Mouse (Mus musculus): ENCODE results near the gene Ireb2. TPM values are rescaled to one million over a fixed set of nuclear protein-coding genes. Genes with fewer than 3 reads are reported as not detected.
A peak's percentile ranks its signal among the peaks of the same experiment; 100 is the strongest.
"Not testable (repeated sequence)": the region's sequence is repeated elsewhere in the genome, so short reads cannot be mapped to it uniquely, and the experiment has no call there.

Gene Ireb2
- polyA plus RNA-seq (2016; fragmentation: Nextera tagmentation; extraction: Ambion mirVana): 46.0 and 48.7 TPM in 2 replicates

DNA sequence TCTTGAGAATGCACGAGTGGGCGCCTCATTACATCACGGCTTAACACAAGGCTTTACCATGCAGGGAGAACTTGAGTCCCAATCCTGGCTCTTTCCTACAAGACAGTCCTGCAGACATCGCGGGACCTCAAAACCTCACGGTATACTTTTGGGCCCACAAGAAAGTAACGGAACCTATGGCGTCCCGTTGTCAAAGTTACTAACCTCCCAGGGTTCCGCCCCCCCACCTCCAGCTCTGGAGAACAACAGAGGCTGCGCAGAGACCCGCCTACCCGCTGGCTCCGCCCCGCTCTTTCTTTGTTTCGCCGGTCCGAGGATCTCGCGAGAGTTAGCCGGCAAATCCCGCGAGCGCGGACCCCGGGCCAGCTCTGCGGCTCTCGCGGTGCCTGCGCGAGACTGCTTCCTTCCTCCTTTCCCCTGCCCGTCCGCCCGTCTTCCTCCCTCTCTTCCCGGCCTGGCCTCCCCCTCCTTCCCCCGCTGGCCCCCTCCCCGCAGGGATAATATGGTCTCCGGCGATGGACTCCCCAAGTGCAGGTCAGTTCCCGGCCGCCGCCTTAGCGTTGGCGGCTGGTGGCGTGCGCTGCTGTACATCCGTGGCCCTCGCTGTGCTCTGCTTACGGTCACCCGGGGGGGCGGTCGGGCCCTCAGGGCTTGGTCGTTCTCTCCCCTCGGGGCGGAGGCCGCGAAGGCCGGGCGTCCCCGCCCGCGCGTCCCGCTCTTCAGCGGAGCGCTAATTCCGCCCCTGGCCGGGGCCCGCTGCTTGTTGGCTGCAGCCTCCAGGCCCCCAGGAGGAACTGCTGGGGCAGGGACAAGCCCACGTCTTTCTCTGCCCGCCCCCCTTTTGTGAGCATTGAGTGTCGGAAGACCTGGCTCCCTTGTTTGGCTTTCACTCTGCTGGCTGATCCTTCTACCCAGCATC lies at the start of gene Ireb2:
Gene Ireb2, plus strand, starts transcription at position 427 of the 919 bp plus-strand sequence.
- peak; percentile 99 for DNase-seq (ENCODE audit: low spot score)

DNA sequence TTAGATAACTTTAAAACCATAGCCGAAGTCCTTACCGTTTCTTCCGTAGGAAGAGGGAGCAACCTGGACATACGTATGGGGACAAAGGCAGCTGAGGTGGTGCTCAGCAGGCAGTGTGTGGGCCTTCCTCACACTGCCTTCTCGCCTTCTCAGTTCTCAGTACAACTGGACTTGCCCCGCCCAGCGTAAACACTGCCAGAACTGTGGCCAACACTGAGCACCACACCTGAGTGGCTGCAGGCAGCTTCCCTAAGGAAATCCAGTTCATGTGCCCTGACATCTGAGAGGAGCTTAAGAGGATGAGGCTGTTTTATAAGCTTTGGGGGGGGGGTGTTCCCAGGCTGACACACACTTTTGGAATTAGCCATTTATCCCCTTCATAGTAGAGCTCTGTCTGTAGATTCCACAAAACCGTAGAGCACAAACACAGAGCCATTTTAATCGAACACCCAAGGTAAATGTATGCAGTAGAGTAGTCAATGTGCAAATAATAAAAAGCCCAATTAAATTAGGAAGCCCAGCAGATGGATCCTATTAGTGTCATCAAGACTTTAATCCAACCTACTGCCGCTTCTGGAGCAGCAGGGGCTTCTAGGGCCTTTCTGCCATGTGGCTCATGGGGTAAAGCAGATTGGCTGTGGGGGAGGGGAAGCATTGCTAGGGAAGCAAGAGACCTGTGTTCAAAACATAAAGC lies 46.9 kb upstream of the Ireb2 start:
- H3K27ac ChIP-seq (replicated peaks): peak overlapping the region; percentile 79
- no peaks in the 10 kb centered on the region for H3K27me3 ChIP-seq (replicated peaks; ENCODE audit: low read depth, poor library complexity, severe bottlenecking)
- no peaks in the 10 kb centered on the region for H3K36me3 ChIP-seq (replicated peaks)
- H3K4me1 ChIP-seq: peaks cover 54% of the 10 kb centered on the region
- H3K4me3 ChIP-seq: no peak overlapping the region
- 48% methylated on average over 10 of the region's 10 CpGs for WGBS
- DNase-seq (ENCODE audit: low spot score): peak; percentile 78
- no peaks in the 10 kb centered on the region for H3K9me3 ChIP-seq

More for the DNA sequence above, at the start of gene Ireb2:
- peak within 1 kb of the TSS; percentile 97 for H3K27ac ChIP-seq (replicated peaks)
- no peaks in the 10 kb centered on the region for H3K27me3 ChIP-seq (replicated peaks; ENCODE audit: low read depth, poor library complexity, severe bottlenecking)
- under 1% methylated on average over 72 of the region's 72 CpGs for WGBS
- H3K4me3 ChIP-seq: peak within 1 kb of the TSS; percentile 96
- no peaks in the 10 kb centered on the region for H3K9me3 ChIP-seq
- peaks cover 38% of the 10 kb centered on the region for H3K36me3 ChIP-seq (replicated peaks)
- H3K4me1 ChIP-seq: peaks cover 21% of the 10 kb centered on the region

DNA sequence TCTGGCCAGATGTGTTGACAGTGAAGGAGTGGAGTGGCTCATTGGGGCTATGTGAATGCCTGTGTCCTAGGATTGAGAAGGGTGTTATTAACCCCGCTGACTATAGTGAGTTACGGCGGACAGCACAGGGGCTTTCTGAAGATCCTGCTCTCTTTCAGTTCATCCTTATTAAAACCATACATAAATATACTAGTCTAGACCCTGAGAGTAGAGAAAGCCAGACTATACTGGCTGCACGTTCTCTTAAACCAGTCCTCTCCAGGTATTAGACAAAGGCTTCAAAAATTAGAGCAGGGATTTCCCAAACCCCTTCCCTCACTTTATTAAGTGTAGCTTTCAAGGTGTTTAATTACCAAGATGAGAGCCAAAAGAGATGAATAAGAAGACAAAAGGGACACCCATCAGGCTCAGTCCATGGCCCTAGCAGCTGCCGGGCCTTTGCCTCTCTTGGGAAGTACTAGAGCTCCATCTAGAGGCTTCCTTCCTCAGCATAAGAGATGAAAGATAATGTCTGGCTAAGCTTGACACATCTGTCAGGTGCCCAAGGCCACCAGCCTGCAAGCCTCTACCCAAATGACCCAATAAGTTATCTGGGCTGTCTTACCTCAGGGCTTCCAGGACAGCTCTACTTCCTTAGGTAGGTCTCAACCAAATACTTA lies 42.0 kb upstream of the Ireb2 start:
- peaks cover 40% of the 10 kb centered on the region for H3K4me1 ChIP-seq
- H3K4me3 ChIP-seq: no peak overlapping the region
- H3K9me3 ChIP-seq: no peaks in the 10 kb centered on the region
- DNase-seq (ENCODE audit: low spot score): peak; percentile 71
- 49% methylated on average over 5 of the region's 5 CpGs for WGBS
- no peaks in the 10 kb centered on the region for H3K36me3 ChIP-seq (replicated peaks)
- no peaks in the 10 kb centered on the region for H3K27me3 ChIP-seq (replicated peaks; ENCODE audit: low read depth, poor library complexity, severe bottlenecking)
- peak overlapping the region; percentile 68 for H3K27ac ChIP-seq (replicated peaks)

DNA sequence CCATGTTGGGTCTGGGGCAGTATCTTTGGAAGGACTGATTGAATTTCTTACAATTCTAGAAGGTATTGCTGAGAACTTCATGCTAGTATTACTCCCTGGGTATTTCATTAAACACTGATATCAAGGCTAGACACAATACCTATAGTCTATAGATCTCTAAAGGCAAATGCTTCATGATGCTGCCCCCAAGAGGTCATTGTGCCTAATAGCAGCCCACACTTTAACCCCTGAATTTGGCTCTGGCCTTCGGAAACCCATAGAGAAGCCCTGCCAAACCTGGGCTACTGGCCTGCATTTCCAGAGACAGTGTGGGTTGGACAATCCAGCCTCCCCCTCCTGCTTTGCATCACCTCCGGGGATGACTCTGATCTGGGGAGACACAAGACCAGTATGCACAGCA lies 33.8 kb upstream of the Ireb2 start:
- Histone ChIP-seq H3K9me3 (no peaks in the 10 kb centered on the region), H3K4me3 (no peak overlapping the region), H3K36me3 (replicated peaks) (no peaks in the 10 kb centered on the region), H3K4me1 (peaks cover 4% of the 10 kb centered on the region), H3K27ac (replicated peaks) (no peak overlapping the region), H3K27me3 (replicated peaks; ENCODE audit: low read depth, poor library complexity, severe bottlenecking) (no peaks in the 10 kb centered on the region)
- WGBS: 32% methylated on average over 2 of the region's 2 CpGs
- no peak for DNase-seq (ENCODE audit: low spot score)

DNA sequence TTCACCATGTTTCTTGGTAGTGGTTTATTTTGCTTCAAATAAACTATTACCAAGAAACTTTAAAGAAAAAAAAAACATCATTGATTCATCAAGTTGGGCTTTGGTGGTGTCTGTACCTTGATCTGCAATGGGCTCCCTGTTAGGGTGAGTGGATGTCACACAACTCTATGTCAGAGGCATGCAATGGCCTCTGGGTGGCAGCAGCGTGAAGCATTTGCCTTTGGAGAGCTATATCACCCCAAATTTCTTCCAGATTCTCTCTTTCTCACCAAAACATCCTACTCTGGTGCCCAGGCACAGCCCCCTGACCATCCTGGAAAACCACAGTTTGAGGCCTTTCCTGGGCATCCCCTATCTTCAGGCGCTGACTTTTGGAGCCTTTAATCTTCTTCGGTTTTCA lies 33.0 kb upstream of the Ireb2 start:
- no peaks in the 10 kb centered on the region for H3K9me3 ChIP-seq
- H3K27ac ChIP-seq (replicated peaks): no peak overlapping the region
- no peaks in the 10 kb centered on the region for H3K27me3 ChIP-seq (replicated peaks; ENCODE audit: low read depth, poor library complexity, severe bottlenecking)
- WGBS: 43% methylated on average over 3 of the region's 3 CpGs
- H3K36me3 ChIP-seq (replicated peaks): no peaks in the 10 kb centered on the region
- DNase-seq (ENCODE audit: low spot score): peak; percentile 63
- H3K4me1 ChIP-seq: peaks cover 4% of the 10 kb centered on the region
- H3K4me3 ChIP-seq: no peak overlapping the region

DNA sequence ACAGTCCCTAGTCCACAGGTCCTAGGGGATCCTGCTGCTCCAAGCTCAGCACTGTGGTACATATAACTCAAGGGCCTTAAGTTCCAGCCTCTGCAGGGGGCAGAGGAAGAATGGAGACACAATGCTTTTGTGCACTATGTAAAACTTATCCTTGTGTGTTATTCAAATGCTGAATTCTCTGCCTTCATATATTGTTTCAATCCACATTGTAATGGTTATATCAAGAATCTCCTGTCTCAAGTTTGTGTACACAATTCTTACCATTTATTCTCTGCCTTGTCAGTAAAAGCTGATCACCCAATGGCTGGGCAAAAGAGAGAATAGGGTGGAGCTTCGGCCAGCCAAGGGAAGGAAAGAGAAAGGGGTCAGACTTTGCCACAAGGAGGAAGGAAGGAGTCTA lies 29.8 kb upstream of the Ireb2 start:
- Histone ChIP-seq H3K4me3 (no peak overlapping the region), H3K36me3 (replicated peaks) (no peaks in the 10 kb centered on the region), H3K27me3 (replicated peaks; ENCODE audit: low read depth, poor library complexity, severe bottlenecking) (no peaks in the 10 kb centered on the region), H3K27ac (replicated peaks) (no peak overlapping the region), H3K9me3 (no peaks in the 10 kb centered on the region), H3K4me1 (no peaks in the 10 kb centered on the region)
- DNase-seq (ENCODE audit: low spot score): no peak
- WGBS: 67% methylated on average over 1 of the region's 1 CpGs

DNA sequence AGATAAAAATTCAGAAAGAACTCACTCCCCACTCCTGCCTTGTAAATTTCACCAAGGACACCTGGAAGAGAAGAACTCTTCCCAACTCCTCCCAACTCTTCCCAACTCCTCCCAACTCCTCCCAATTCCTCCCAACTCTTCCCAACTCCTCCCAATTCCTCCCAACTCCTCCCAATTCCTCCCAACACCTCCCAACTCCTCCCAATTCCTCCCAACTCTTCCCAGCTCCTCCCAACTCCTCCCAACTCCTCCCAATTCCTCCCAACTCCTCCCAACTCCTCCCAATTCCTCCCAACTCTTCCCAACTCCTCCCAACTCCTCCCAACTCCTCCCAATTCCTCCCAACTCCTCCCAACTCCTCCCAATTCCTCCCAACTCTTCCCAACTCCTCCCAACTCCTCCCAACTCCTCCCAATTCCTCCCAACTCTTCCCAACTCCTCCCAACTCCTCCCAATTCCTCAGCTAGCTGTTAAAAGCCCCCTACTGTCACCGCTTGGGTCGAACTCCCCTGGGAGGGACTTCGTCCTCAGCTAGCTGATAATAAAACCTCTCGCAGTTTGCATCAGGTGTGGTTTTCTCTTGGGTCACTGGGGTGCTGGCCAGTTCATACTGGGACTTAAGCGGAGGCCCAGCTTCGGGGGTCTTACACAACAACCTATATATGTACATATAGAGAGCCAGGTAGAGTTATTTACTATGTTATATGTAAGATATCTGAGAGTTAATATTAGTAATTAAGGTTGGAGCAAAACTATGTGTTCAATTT lies 27.5 kb upstream of the Ireb2 start:
- H3K36me3 ChIP-seq (replicated peaks); H3K27me3 ChIP-seq (replicated peaks; ENCODE audit: low read depth, poor library complexity, severe bottlenecking); DNase-seq (ENCODE audit: low spot score); H3K27ac ChIP-seq (replicated peaks); H3K9me3 ChIP-seq; H3K4me3 ChIP-seq; H3K4me1 ChIP-seq: not testable (repeated sequence)
- WGBS: 85% methylated on average over 6 of the region's 6 CpGs

DNA sequence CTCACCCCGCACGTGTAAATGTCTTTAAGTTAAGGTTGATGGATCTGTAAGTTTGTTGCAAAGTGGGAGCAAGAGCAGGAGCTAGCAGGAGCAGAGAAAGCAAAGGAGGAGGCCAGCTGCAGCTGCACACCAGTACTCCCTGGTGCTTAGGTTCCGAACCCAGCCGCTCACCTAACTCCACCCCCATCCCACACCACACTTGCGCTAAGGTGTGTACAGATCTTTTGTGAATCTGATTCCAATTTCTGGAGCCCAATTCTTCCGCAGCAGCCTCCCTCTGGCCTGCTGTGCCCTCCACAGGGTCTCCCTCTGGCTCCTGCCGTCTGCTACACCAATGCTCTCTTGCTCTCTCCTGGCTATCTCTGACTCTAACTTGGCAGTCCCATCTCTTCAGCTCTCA lies 25.8 kb upstream of the Ireb2 start:
- no peaks in the 10 kb centered on the region for H3K9me3 ChIP-seq
- no peaks in the 10 kb centered on the region for H3K27me3 ChIP-seq (replicated peaks; ENCODE audit: low read depth, poor library complexity, severe bottlenecking)
- no peaks in the 10 kb centered on the region for H3K36me3 ChIP-seq (replicated peaks)
- H3K27ac ChIP-seq (replicated peaks): no peak overlapping the region
- H3K4me3 ChIP-seq: no peak overlapping the region
- no peaks in the 10 kb centered on the region for H3K4me1 ChIP-seq
- no peak for DNase-seq (ENCODE audit: low spot score)
- 63% methylated on average over 7 of the region's 7 CpGs for WGBS

DNA sequence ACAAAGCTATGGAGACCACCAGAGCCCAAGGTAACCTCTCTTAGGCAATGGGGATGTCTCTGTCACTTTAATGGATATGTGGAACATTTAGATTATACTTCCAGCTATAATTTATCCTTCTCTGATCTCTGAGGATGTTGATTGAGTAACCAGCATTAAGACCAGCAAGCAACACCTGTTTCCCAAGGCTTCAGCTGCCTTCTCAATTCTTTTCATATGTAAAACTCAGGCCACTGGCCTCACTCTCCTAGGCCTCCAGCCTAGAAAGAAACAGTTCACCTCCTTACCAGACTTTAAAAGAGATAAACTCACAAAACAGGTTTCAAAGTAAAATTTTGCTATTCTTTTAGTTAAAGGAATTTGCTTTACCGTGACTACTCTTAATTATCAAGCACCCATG lies 23.4 kb upstream of the Ireb2 start:
- 95% methylated on average over 1 of the region's 1 CpGs for WGBS
- no peaks in the 10 kb centered on the region for H3K27me3 ChIP-seq (replicated peaks; ENCODE audit: low read depth, poor library complexity, severe bottlenecking)
- H3K4me3 ChIP-seq: no peak overlapping the region
- H3K27ac ChIP-seq (replicated peaks): no peak overlapping the region
- no peaks in the 10 kb centered on the region for H3K9me3 ChIP-seq
- H3K36me3 ChIP-seq (replicated peaks): no peaks in the 10 kb centered on the region
- no peak for DNase-seq (ENCODE audit: low spot score)
- H3K4me1 ChIP-seq: 0 out of 2 replicates have a peak, but pooled peaks cover 2% of the 10 kb centered on the region

DNA sequence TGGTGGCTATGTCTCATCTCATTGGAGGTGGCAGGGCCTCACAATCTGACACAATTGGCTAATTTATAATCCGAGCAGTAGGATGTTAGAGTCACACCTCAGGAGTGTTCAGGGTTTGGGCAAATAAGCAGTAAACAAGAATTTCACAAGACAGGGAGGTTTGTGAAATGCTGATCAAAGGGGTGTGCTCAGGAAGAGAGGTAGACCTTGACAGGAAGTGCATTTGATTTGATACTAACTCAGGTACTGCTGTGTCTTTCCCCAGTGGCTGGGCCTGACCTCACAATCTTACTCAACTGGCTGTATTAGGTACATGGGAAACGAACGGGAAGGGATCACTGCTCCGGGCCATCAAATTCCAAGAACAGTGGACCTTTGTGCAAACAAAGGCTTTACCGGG lies 21.3 kb upstream of the Ireb2 start:
- H3K4me3 ChIP-seq: no peak overlapping the region
- H3K36me3 ChIP-seq (replicated peaks): no peaks in the 10 kb centered on the region
- 0 out of 2 replicates have a peak, but pooled peaks cover 2% of the 10 kb centered on the region for H3K4me1 ChIP-seq
- WGBS: 64% methylated on average over 5 of the region's 5 CpGs
- H3K27me3 ChIP-seq (replicated peaks; ENCODE audit: low read depth, poor library complexity, severe bottlenecking): no peaks in the 10 kb centered on the region
- no peaks in the 10 kb centered on the region for H3K9me3 ChIP-seq
- H3K27ac ChIP-seq (replicated peaks): no peak overlapping the region
- no peak for DNase-seq (ENCODE audit: low spot score)

DNA sequence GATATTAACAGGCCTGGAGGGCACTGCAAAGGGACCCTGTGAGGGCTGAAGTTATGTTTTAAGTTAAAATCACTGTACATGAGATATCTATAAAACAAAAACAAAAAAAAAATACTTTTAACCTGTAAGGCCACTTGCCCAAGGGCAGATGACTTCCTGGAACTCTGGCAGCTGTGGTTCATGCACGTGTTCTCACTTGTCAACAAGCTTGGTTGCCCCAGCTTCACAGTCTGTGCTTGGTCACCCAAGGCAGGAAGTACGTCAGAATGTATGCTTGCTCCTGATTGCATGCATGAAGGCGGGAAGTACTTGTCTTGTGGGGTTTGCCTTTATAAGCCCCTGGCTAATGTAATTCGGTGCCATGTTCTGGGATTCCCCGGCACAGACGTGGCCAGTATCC lies 19.7 kb upstream of the Ireb2 start:
- 73% methylated on average over 6 of the region's 6 CpGs for WGBS
- no peak for DNase-seq (ENCODE audit: low spot score)

More for the DNA sequence above, 19.7 kb upstream of the Ireb2 start:
- 0 out of 2 replicates have a peak, but pooled peaks cover 2% of the 10 kb centered on the region for H3K4me1 ChIP-seq
- H3K27ac ChIP-seq (replicated peaks): no peak overlapping the region
- no peak overlapping the region for H3K4me3 ChIP-seq
- H3K27me3 ChIP-seq (replicated peaks; ENCODE audit: low read depth, poor library complexity, severe bottlenecking): no peaks in the 10 kb centered on the region
- no peaks in the 10 kb centered on the region for H3K36me3 ChIP-seq (replicated peaks)
- H3K9me3 ChIP-seq: no peaks in the 10 kb centered on the region
